Mouse (Mus musculus) forelimb bud, embryonic 11.5 days (tissue): ENCODE measurements around the gene Alg14.

Experiments
- DNase-seq: peaks from one replicate; pipeline ENCODE4 v3.0.0-alpha.2; 2012; ENCODE audit warnings: low read depth, low spot score

Alg14 gene

DNA sequence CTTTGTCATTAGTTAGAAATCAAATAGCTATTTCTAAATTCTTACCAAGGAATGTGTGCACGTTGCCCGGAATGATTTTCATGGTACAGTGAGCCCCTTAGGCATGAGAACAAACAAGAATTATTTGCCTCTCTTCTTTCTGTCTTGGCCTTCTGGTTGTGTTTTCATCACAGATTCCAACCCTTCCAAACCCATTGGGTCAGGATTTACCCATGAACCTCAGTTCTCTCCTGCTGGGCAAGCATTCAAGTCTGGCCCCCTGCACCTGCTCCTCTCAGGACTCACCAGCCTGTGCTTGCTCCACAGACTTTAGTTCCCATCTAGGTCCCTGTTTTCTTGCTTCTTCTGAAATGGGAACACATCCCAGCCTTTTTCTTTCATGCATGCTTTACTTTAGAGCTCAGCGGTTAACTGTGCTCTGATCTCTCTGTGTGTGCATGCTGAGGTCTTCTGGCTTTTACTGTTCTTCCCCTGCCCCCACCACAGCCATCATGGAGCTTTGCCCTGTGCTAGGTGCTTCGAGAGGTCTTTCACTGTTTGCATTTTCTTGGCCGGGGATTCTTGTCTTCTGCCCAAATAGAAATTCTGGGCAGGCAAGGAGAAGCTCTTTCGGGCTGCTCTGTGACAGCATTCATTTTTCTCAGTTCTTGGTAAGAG is 44.8 kb downstream of the Alg14 start:
- no peak for DNase-seq

DNA sequence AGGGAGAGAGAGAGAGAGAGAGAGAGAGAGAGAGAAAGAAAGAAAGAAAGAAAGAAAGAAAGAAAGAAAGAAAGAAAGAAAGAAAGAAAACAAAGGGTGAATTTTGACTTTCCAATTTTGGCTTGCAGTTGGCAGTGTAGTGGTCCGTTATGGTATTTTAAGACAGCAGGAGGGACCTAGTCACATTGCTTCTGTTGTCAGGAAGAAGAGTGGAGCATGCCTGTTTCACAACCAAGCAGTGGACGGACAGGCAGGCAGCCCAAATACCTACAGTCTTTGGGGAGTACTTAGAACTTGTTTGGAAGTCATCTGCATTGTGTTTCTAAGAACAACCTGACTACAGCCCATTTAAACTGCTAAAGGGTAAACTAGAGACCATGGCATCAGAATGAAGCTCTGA is 47.1 kb downstream of the Alg14 start:
- no peak for DNase-seq

- no peak for DNase-seq
Observed at GRCm38 (mm10) chr3:121340321-121340761, 48.8 kb downstream of the Alg14 start.

DNA sequence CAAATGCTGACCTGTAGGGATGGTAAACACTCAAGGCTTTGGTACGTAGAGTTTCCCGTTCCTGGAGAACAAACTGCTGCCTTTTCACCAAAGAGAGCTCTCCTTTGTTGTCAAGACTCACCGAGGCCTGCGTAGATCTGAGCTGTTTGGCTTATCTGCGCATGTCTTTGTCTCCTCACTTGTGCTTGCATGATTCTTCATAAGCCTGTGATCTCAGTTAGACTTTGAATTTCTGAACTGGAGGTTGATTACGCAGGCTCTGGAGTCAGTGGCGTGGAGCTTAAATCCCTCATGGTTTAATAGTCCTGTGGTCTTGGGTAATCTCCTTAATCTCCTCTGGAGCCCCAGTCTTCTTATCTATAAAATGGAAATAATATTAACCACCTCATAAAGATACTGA is 51.7 kb downstream of the Alg14 start:
- DNase-seq, result no peak

DNA sequence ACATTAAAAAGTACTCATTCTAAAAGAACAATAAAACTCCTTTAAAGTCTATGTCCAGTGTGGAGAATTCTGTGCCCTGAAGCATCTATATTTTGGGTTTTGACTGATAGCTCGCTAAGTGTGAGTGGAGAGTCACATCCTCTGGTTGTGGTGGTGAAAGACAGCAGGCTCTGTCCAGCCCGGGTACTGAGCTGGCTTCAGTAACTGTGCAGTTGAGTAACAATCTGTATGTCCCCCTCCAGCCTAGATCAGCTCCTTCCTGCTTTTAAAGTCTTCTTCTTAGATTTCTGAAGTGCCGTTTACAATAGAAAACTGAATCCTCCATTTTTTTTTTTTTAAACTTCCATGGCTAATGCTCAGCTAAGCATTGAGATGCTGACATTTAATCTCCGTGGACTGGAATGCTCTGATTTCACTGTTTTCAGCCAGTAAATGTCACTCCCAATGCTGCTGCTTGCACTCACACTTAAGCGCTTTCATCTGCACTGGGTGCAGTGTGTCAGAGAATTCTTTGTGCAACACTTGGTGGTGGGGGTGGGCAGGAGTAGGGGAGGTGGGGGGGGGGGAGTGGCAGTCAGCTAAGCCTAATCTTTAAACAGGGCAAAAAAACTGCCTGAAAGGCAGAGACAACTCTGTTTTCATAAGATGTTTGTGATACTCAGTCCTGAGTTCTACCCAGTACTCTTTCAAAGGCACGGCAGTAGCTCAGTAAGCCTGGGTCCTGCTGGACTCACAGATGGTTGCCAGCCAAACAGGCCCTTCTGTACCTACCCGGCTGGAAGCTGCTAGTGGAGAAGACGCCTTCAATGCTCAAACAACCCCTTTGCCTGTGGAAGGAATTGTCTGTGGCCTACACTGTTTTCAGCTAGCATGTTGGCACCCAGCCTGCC is 52.7 kb downstream of the Alg14 start:
- peak; percentile 43 for DNase-seq

GRCm38 (mm10) chr3:121344951-121345642 is 53.5 kb downstream of the Alg14 start:
- no peak for DNase-seq

DNA sequence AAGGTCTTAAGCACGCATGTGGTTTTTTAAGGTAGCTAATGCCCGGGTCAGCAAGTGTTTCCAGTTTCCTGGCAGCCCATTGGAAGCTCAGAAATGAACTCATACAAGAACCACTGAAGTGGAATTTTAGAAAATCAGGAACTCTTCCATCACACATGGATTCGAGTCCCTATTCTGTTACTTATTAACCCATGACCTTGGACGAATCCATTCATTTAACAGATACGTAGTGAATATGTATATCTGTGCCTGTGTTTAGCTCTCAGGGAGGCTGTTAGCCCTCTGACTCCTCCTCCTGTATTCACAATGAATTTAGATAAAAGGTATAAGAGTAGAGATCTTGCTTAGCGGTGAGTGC is 54.0 kb downstream of the Alg14 start:
- no peak for DNase-seq

DNA sequence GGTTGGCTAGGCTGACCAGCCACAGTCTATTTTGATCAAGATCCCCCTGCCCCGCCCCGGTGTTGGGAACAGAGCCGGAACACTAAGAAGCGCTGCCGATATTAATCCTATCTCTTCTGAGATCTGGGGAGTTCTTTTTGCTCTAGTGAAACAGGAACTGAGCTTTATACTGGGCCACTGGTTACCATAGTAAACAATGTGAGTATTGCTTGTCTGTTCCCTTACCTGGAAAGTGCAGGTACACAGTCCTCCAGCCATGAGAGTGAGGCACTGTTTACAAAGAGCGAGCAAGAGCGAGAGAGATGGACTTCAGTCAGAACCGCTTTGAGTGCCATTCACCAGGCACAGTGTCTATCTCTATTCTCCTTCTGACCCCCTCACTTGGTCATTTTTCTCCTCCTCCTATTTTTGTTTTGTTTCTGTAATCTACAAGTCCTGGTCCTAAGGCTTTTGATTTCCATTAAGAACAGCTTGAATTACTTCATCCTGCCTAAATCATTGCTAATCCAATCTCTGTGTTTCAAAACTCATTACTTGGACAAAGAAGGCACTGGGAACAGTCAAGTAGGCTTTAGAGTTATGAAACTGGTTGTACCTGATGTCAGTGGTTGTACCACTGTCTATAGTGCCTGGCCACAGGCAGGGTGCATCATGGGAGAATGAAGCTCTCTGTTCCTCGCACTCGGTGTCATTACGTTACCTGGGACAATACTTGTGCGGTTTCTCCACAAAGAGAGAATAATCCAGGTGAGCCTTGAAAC is 55.1 kb downstream of the Alg14 start:
- DNase-seq, result no peak

- DNase-seq, result no peak
Observed at GRCm38 (mm10) chr3:121348792-121349191, 57.2 kb downstream of the Alg14 start.

DNA sequence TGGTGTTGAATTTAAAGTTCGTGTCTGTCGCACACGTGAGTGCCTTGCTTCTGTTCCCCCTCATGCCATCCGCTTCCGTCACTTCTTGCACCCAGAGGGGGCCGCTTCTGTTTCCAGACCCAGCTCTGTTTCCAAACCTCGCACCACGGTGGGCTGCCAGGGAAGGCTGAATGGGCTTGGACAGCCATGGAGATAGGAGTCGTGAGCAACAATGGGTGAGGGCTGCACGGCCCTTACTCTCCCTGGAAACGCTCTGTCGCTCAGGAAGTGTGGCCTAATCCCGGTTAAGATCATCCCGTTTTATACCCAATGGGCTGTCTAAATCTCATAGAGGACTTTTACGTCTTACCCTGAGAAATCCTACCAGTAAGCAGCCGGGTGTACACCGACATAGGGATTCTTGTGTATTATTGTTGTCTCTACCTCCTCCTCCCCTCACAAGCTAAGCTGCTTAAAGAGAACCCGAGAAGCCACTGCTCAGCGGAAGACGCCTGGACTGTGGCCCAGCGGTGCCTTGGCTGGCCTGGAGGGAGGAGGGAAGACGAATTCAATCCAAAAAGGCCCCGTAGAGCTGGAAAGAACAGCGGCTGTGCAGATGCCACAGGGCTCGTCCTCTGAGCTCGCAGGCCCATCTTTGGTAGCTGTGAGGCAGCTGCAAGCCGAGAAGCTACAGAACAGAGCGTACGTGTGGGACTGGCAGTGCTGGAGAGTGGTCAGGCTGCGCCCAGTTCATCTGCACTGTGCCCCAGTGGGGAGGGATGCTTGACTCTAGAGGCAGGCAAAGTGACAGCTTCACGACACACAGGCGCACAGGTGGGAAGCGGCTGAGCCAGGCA is 58.0 kb downstream of the Alg14 start:
- DNase-seq, result no peak

DNA sequence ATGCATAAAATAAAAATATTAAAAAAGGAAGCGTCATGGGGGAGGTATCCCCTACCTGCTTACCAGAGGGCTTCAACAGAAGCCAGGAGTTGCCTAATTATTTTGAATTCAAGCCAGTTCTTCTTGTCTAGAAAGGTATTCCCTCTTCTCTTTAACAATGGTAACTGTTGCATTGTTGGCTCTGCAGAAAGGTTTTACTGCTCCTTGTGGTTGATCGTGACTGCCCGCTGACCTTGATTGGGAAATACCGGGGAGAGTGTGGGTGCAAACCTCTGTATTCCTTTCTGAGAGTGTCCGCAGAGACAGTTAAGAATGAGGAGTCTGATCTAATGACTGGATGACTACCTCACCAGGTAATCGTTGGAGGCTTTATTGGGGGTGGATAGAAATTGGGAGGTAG is 59.7 kb downstream of the Alg14 start:
- DNase-seq, result no peak

DNA sequence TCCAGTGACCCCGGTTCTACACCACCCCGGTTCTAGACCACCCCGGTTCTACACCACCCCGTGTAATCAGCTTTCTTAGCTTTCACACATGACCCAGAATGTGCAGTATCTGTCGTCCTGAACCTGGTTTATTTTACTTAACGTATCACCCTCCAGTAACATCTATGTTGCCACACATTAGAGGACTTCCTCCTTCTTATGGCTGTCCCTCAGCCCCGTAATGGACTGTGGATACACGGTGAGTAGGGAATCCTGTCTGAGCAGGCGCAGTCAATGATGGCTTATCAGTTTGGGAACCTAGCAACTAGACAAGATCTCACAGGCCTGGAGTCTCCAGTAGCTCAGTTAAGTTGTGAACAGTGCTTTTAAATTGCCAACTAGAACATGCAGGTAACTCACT is 62.7 kb downstream of the Alg14 start:
- no peak for DNase-seq

DNA sequence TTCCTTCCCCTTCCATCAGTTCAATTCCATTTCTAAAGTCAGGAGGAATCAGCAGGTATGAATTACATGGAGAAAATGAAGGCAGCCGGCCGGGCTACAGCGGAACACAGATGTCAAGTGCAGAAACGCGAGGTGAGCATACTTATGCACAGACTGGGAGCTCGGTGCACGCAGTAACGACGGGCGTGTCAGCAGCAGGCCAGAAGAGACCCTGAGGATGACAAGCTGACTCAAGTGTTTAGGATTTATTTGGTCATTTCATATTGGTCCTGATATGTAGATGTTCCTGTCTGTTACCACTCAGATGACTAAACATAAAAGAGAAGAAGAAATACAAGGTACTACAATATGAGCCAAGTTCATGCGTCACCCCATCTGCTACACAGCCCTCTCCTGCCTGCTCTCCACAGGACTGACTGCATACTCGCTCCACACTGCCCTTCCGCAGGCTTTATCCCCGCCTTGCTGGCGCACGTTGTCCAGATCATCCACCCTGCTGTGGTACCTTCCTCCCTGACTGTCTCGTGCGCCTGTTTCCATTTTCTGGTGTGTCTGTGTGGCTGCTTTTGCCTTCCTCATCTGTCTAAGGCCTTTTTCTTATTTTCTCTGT is 63.4 kb downstream of the Alg14 start:
- no peak for DNase-seq

- DNase-seq, result no peak
Observed at GRCm38 (mm10) chr3:121355569-121355968, 64.0 kb downstream of the Alg14 start.

DNA sequence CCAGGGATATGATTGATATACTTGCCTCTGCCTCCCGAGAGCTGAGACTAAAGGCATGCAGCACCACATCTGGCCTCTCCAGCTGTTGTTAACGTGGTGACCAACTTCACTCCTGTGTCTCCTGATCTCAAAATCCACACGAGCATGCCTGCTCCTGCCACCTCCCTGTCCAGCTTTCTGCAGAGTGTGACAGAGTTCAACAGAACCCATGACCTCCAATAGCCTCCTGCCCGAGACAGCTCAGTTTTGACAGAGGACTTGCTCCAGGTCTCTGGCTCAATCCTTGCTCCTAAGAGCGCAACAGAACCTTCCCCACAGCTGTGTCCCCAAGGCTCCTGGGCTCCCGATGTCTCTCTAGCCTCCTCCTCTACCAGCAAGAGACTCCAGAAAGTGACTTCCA is 64.5 kb downstream of the Alg14 start:
- DNase-seq, result no peak

GRCm38 (mm10) chr3:121357030-121357429 is 65.5 kb downstream of the Alg14 start:
- DNase-seq, result no peak

DNA sequence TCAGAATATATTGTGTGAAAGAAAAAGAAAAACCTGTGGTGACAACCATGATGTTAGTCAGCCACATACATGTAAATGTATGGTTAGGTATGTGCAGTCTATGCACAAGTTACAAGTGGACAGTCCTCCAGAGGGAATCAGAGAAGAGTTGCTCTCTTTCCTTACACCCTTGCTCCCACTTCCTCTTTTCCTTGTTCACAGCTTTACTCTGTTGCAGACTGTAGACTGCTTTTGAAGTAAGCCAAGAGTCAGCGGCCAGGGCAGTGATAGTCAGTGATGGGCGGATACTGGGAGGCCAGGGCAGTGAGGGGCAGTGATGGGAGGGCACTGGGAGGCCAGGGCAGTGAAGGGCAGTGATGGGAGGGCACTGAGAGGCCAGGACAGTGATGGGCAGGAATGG is 66.7 kb downstream of the Alg14 start:
- DNase-seq, result no peak

DNA sequence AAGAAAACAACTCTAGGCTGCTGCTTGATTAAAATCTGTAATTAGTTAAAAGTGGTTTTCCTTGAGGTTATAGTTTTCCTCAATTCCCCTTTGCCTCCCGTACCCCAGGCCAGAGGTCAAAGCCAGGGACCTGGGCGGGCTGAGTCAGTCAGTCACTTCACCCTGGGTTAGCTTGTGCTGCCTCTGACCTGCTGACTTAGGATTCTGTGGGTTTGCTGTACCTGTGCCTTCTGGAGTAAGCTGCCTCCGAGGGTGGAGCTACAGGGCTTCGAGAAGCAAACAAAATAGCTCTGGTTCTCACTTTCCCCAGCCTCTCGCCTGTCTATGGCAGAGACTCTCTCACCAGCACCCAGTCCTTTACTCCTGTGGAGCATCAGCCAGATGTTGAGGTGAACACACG is 67.3 kb downstream of the Alg14 start:
- DNase-seq, result no peak

DNA sequence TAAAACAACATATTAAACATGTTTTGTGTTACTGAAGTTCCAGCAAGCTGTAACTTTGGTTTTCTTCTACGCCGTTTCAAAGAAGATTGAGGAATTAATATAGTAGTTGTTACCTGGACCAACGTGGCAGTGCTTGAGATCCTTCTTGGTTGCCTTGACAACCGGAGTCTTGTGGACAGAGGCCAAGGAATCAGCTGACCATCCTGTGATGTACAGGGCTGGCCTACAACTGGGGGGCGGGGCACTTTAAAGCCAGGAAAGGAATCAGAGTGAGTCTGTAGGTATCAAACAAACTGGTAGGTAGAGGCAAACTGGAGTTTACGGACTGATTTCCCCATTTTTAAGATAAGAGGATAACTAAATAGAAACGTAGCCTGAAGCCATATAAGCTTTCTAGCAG is 67.7 kb downstream of the Alg14 start:
- DNase-seq, result no peak

DNA sequence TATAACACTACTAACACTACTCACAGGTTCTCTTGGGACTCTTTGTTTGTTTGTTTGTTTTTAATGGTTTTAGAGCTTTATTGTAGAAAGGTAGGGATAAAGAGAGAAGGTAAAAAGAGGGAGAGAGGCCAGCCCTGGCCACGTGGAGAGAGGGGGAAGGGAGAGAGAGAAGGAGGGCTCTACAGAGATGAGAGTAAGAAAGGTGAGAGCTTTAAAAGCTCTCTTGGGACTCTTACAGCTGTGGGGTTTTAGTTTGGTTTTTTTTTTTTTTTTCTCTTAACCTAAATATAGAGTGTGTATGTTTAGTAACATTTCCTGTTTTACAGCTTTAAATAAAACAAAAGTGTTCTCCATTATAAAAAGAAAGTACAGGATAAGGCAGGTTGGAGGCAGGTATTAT is 70.4 kb downstream of the Alg14 start:
- no peak for DNase-seq

DNA sequence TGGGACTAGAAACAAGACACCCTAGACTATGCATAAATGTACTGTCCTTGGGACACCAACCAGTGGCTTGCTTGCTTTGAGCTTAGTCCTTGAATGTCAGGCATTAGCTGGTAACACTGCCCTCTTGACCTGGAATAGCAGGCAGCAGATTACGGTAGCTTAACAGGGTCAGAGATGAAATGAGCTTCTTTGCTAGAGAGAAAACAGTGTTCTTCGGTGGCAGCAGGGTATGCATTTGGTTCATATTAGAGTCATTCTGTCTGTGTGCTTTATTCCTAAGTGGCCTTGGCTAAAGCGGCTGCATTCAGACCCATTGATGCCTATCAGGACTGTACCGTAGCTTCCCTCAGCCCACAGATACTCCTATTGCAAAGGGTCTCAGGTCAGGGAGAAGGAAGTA is 72.8 kb downstream of the Alg14 start:
- DNase-seq, result no peak
